Mouse (Mus musculus) testis, adult 2 months (tissue): Measurements from ENCODE around the gene Dpp6. TPM values are rescaled to one million over a fixed set of nuclear protein-coding genes. Genes with fewer than 3 reads are reported as not detected.

Experiments used
- H3K27ac ChIP-seq: fragments of 200-500 bp; 2 replicates; pipeline ENCODE4 v1.5.1; 2012; ENCODE audit warnings: low read depth, low read length; ENCODE audit not compliant: control insufficient read depth, insufficient read depth
- H3K27me3 ChIP-seq: fragments of 200-500 bp; 2 replicates; pipeline ENCODE4 v1.6.1; 2012; ENCODE audit warnings: mild to moderate bottlenecking, low read length, moderate library complexity; ENCODE audit not compliant: control insufficient read depth, insufficient read depth
- H3K36me3 ChIP-seq: fragments of 200-500 bp; 2 replicates; pipeline ENCODE4 v1.6.1; 2012; ENCODE audit warnings: mild to moderate bottlenecking, low read length; ENCODE audit not compliant: control insufficient read depth, insufficient read depth
- H3K4me1 ChIP-seq: fragments of 200-500 bp; 2 replicates; pipeline ENCODE4 v1.6.1; 2012; ENCODE audit warnings: low read length; ENCODE audit not compliant: control insufficient read depth, insufficient read depth
- H3K4me3 ChIP-seq: fragments of 200-500 bp; 2 replicates; pipeline ENCODE4 v1.5.1; 2012; ENCODE audit warnings: low read depth, mild to moderate bottlenecking, low read length, moderate library complexity, mixed read lengths; ENCODE audit not compliant: control insufficient read depth
- CTCF ChIP-seq: fragments of 200-500 bp; IDR thresholded peaks from 2 replicates; pipeline ENCODE4 v1.5.1; 2012; ENCODE audit warnings: low read depth, mild to moderate bottlenecking, inconsistent platforms, low read length, moderate library complexity; ENCODE audit not compliant: control insufficient read depth, insufficient read depth, insufficient replicate concordance
- POLR2A ChIP-seq: fragments of 200-500 bp; IDR thresholded peaks from 2 replicates; pipeline ENCODE4 v1.6.1; 2012; ENCODE audit warnings: low read depth, mild to moderate bottlenecking, inconsistent platforms, low read length, moderate library complexity; ENCODE audit not compliant: control insufficient read depth
- polyA plus RNA-seq: library from polyadenylated mRNA; depleted of rRNA; stranded (reverse); fragments of >200 nt; gene quantifications from 2 replicates; pipeline ENCODE4 v1.2.3, GENCODE M21; 2012

Dpp6 gene
- polyA plus RNA-seq, 1 experiment: 8.3 TPM

- TF ChIP-seq CTCF: no peak
- no peak for TF ChIP-seq POLR2A
- no peak overlapping the region for H3K27ac ChIP-seq
- no peaks in the 10 kb centered on the region for H3K36me3 ChIP-seq
- no peaks in the 10 kb centered on the region for H3K4me1 ChIP-seq
- H3K4me3 ChIP-seq: no peak overlapping the region
- H3K27me3 ChIP-seq: no peaks in the 10 kb centered on the region
These were observed 291.2 kb downstream of the Dpp6 start for GRCm38 (mm10) chr5:27108221-27108620.

GRCm38 (mm10) chr5:27122479-27122878, 305.5 kb downstream of the Dpp6 start:
- no peaks in the 10 kb centered on the region for H3K4me1 ChIP-seq
- no peak overlapping the region for H3K4me3 ChIP-seq
- TF ChIP-seq CTCF: no peak
- TF ChIP-seq POLR2A: no peak
- H3K36me3 ChIP-seq: no peaks in the 10 kb centered on the region
- no peaks in the 10 kb centered on the region for H3K27me3 ChIP-seq
- no peak overlapping the region for H3K27ac ChIP-seq

GRCm38 (mm10) chr5:27122944-27123343, 305.9 kb downstream of the Dpp6 start:
- Histone ChIP-seq H3K4me1 (no peaks in the 10 kb centered on the region), H3K27ac (no peak overlapping the region), H3K27me3 (no peaks in the 10 kb centered on the region), H3K4me3 (no peak overlapping the region), H3K36me3 (no peaks in the 10 kb centered on the region)
- TF ChIP-seq POLR2A: no peak
- no peak for TF ChIP-seq CTCF

- Histone ChIP-seq H3K27me3 (no peaks in the 10 kb centered on the region), H3K4me1 (no peaks in the 10 kb centered on the region), H3K27ac (no peak overlapping the region), H3K4me3 (no peak overlapping the region), H3K36me3 (no peaks in the 10 kb centered on the region)
- no peak for TF ChIP-seq POLR2A
- no peak for TF ChIP-seq CTCF
These were observed 309.0 kb downstream of the Dpp6 start for GRCm38 (mm10) chr5:27126034-27126433.

GRCm38 (mm10) chr5:27133196-27133595, 316.2 kb downstream of the Dpp6 start:
- Histone ChIP-seq H3K27ac (no peak overlapping the region), H3K4me1 (no peaks in the 10 kb centered on the region), H3K4me3 (no peak overlapping the region), H3K27me3 (no peaks in the 10 kb centered on the region), H3K36me3 (no peaks in the 10 kb centered on the region)
- no peak for TF ChIP-seq POLR2A
- TF ChIP-seq CTCF: no peak

GRCm38 (mm10) chr5:27134436-27135005, 317.5 kb downstream of the Dpp6 start:
- Histone ChIP-seq H3K36me3 (no peaks in the 10 kb centered on the region), H3K4me1 (no peaks in the 10 kb centered on the region), H3K27me3 (no peaks in the 10 kb centered on the region), H3K27ac (no peak overlapping the region), H3K4me3 (no peak overlapping the region)
- no peak for TF ChIP-seq CTCF
- no peak for TF ChIP-seq POLR2A

- no peak overlapping the region for H3K27ac ChIP-seq
- no peak for TF ChIP-seq CTCF
- H3K4me1 ChIP-seq: no peaks in the 10 kb centered on the region
- H3K27me3 ChIP-seq: no peaks in the 10 kb centered on the region
- no peak overlapping the region for H3K4me3 ChIP-seq
- H3K36me3 ChIP-seq: no peaks in the 10 kb centered on the region
These were observed 330.5 kb downstream of the Dpp6 start for GRCm38 (mm10) chr5:27147397-27147945.
